Mouse (Mus musculus) layer of hippocampus, adult 2 months (tissue): ENCODE measurements at regions not wholly inside any gene's neighbourhood (a gene's known extent, or its start where the extent isn't known, plus 50 kb on each side); places are given as distances from the start of the nearest gene placed in this dataset.

ENCODE experiments used
- DNase-seq, 2 experiments: peaks; one replicate each; pipeline ENCODE4 v3.0.0; 2022; ENCODE audit warnings: low spot score in 2 of 2
- H3K27ac ChIP-seq: fragments of 200-600 bp; 2 replicates; pipeline ENCODE4 v1.8.1; 2022
- H3K4me3 ChIP-seq: fragments of 200-600 bp; 2 replicates; pipeline ENCODE4 v1.8.1; 2022; ENCODE audit warnings: mild to moderate bottlenecking
- CTCF ChIP-seq: fragments of 200-600 bp; conservative IDR thresholded peaks from 2 replicates; pipeline ENCODE4 v1.8.1; 2022; ENCODE audit warnings: antibody characterized with exemption, mild to moderate bottlenecking, moderate library complexity

DNA sequence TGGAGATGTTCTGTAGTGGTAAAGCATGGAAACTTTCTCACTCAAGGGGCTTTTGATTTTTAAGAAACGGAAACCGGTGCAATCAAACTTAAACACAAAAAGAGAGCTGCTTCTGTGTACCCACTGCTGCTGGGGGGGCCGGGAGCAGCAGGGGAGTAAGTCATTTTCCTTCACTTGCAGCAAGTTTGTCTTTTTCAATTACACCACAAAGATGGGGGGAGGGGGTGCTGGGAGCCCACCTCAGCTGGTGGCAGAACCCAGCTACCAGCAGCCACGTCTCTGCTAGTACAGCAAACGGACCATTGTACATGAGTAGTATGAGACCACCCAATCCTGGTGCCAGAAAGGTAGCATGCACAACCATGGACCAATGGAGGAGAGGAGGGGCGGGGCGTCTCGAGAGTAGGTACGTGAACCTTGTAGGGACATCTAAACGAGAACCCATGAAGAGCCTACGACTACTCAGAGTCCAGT, 211.7 kb upstream of the Amigo2 start:
- TF ChIP-seq CTCF = no peak
- no peak overlapping the region for H3K4me3 ChIP-seq
- no peak for DNase-seq
- H3K27ac ChIP-seq = no peak overlapping the region

GRCm38 (mm10) chr15:97458139-97458747, 211.2 kb upstream of the Amigo2 start:
- no peak for TF ChIP-seq CTCF
- Histone ChIP-seq H3K27ac (no peak overlapping the region), H3K4me3 (no peak overlapping the region)
- no peak for DNase-seq

DNA sequence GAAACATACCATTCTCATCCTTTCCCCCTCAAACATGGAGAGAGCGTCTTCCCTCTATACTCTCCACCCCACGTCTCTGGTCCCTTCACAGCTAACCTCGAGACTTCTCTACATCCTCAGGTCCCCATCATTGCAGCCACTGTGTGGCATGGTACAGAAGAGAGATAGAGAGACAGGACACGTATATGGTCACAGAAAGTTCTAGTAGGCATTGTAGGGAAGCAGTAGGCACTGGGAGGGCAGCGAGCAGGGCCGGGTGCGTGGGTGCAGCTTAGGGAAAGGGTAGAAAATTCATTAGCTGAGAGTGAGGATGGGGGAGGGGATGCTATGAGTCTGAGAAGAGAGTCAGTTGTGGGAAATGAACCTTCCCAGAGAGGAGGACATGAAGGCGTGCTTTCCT, 210.4 kb upstream of the Amigo2 start:
- DNase-seq = no peak
- no peak for TF ChIP-seq CTCF
- H3K4me3 ChIP-seq = no peak overlapping the region
- no peak overlapping the region for H3K27ac ChIP-seq

- Histone ChIP-seq H3K4me3 (no peak overlapping the region), H3K27ac (no peak overlapping the region)
- no peak for TF ChIP-seq CTCF
- no peak for DNase-seq
These were observed 209.9 kb upstream of the Amigo2 start for GRCm38 (mm10) chr15:97456991-97457390.

DNA sequence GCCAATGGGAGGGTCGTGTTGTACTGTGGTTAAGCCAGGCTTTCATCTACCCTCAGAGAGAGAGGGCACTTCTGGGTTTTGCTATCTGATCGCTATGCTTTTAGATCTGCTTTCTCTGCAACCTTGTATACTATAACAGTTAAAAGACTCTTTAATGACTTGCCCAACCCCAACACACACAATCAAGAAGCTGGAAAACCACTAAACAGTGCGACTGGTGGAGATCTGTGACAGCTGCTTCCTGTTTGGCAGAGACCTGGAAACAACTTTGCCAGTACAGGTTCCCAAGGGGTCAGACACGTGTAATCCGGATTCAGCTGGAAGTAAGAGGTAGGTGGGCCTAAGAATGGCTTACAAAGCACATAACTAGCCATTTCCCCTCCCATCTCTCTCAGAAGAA, 208.6 kb upstream of the Amigo2 start:
- TF ChIP-seq CTCF = no peak
- DNase-seq = no peak
- Histone ChIP-seq H3K27ac (no peak overlapping the region), H3K4me3 (no peak overlapping the region)

- H3K4me3 ChIP-seq = no peak overlapping the region
- DNase-seq = no peak
- no peak overlapping the region for H3K27ac ChIP-seq
- TF ChIP-seq CTCF = peak; percentile 25
These were observed 202.6 kb upstream of the Amigo2 start for GRCm38 (mm10) chr15:97449724-97450123.

DNA sequence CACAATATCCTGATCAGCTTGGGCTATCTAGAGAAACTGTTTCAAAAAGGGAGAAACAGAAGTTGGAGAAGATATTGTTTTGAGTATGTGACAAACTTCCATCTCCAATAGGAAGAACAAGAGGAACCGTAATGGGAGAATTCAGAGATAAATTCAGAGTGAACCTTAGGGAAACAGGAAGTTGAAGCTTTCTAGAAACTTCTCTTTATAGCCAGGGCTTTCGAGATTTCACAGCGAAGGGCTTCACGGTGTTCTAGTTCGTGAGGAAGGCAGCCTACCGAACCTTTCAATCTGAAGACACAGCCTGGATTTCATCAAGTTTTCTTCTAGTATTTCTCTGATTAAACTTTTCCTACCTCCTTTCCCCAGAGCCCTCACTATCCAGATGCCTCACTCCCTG, 201.9 kb upstream of the Amigo2 start:
- no peak overlapping the region for H3K27ac ChIP-seq
- no peak for TF ChIP-seq CTCF
- no peak overlapping the region for H3K4me3 ChIP-seq
- DNase-seq = no peak

DNA sequence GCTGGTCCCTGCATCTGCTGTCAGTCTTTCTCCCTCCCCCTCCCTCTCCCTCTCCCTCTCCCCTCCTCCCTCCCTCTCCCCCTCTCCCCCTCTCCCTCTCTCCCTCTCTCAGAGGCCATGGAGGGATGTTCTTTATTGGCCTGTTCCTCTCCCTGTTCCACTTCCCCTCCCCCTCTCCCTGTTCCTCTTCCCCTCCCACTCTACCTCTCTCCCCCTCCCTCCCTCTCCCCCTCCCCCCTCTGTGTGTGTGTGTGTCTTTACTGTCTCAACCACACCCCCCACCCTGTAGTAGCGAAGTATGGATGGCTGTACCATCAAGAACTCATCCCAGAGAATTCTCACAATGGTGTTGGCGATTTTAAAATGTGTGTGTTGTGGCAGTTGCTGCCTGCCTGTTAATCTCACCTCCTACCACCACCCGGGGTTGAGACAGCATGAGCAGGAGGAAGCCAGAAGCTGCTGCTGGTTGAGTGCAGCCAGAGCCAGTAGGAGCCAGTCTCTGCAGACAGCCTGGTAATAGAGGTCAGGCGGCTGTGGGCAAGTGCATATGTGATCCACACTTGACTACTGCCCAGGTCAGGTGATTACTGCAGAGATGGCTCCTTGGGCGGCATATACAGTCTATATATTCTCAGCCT, 201.3 kb upstream of the Amigo2 start:
- Histone ChIP-seq H3K27ac (no peak overlapping the region), H3K4me3 (no peak overlapping the region)
- DNase-seq = no peak
- TF ChIP-seq CTCF = no peak

DNA sequence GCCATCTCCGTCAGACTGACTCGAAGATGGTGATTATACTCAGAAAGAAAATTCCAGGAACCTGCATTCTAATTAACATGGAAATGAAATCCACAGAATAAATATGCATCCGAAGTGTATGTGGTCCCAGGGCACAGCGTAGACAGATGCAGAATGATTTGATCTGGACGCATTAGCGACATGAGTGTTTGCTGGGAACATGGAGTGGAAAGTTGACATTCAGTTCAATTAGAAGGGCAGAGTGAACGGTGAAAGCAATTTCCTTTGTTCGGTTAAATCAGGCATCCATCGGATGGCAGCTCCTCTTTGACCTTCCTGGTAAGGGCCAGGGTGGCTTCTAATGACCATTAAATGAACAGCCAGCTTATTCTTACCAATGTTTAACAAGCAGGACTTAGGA, 199.1 kb upstream of the Amigo2 start:
- Histone ChIP-seq H3K27ac (no peak overlapping the region), H3K4me3 (no peak overlapping the region)
- TF ChIP-seq CTCF = no peak
- DNase-seq = no peak

DNA sequence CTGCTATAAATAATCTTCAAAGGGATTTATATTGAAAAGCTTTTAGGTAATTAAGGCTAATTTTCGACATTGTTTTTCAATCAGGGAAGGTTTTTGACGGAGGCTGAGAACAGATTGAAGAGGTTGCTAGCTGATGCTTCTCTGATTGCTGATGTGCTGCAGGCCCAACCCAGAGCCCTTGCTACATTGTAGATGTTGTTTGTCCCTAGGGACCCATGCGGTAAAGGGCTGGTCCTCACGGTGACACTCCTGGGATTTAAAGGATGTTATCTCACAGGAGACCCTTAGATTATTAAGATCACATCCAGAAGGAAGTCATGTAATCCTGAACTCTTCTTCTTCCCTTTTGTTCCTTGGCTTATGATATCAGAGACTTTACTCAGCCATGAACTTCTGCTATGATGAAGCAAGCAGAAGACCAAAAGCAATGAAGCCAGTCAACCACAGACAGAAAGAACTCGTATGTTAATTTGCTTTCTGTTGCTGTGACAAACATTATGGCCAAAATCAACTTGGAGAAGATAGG, 191.2 kb upstream of the Amigo2 start:
- H3K4me3 ChIP-seq = no peak overlapping the region
- DNase-seq = no peak
- no peak overlapping the region for H3K27ac ChIP-seq
- TF ChIP-seq CTCF = no peak
